Mouse (Mus musculus) MEL-GATA-1-ER (cell line): ENCODE data around the gene Ncoa4.
"Not testable (repeated sequence)": the region's sequence is repeated elsewhere in the genome, so short reads cannot be mapped to it uniquely, and the experiment has no call there.

Experiments
- DNase-seq: peaks from one replicate; pipeline ENCODE4 v3.0.0-alpha.2; 2012; ENCODE audit warnings: low read depth; ENCODE audit errors: extremely low read depth

Ncoa4 gene

DNA sequence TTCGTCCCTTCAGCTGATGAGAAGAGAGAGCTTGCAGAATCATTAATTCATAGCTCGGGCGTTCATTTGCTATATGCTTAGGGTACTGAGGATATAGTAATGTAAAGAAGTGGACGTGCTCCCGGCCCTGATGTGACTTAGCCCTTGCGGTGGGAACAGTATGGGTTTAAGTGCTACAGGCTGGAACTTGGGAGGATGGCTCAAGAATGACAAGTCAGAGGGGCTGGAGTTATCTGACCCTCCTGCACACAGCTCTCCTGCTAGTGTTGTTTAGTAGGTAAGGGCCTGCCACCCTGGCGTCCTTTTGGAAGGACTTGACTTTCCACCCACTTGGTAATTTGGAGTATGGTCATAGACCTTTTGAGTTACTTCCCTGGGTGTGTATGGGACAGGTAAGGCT lies 898 bp downstream of the Ncoa4 start:
- no peak for DNase-seq

DNA sequence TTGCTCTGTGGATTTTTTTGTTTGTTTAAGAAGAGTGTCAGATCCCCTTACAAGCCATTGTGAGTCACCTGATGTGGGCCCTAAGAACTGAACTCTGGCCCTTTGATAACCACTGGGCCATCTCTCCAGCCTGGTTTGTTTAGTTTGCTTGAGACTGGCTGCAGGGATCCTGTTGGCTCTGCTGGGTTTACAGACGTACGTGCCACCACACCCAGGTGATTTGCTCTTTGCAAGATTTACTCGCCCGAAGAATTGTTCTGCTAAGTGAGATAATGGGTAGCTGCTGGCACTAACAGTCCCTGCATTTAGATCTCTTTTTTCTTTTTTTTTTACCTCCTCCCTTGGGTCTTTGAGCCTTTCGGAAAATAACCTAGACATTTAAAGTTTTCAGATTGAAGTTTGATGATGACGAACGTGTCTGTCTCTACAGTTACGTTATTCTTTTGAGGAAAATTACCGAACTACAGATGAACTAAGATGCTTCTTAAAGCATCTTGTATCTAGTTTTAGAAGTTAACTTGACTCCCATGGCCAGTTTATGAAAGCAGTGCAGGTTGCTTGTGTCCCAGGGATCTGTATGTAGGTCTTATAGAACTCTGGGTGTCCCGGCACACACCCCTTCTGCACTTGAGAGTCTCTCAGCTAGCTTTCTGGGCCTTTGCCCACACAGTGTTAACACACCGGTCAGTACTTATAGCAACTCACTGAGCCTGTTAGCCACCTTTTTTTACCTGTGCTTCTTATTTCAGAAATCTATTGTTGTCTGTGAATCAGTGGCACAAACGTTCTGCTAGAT lies 1.6 kb downstream of the Ncoa4 start:
- DNase-seq = no peak

DNA sequence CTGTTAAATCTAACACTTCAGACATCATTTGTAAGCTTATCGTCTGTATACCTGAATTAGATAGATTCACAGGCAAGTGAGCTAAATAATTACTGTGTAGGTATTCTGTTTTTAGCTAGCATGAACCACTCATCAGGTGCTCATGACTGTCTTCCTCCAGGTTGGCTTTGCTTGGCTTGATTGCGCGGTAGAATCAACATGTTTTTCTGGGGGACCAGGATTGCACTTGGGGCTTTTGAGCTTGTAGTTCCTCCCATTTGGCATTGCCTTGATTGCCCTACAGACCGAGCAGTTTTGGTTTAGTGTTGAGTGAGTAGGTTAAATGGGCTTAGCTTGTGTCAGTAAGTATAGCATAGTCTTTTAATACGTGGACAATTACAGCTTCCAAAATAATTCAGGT lies 2.6 kb downstream of the Ncoa4 start:
- DNase-seq = no peak

DNA sequence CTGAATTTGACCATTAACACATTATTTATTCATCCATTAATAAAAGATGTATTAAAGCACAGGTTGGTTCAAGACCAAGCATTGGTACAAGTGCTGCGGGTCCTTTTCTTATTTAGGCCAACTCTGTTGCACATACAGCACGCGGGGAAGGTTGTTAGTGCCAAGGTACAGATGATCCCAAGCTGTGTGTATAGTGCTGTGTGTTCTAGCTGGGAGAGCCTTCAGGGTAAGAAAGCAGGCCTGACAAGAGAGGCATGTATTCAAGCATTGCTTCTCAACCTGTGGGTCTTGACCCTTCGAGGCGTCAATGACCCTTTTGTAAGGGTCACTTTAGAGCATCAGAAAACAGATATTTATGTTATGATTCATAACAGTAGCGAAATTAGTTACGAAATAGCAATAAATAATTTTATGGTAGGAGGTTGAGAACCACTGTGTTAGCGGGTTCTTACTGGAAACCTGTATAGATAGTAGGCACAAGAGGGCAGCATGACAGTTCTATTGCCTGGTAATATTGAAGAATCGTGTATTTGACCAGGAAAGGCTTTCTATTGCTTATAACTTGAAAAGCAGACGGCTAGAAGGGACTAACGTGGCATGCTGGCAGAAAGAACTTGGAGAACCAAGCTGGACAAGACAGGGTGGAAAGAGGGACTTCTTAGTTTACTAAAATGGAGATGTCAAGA lies 3.7 kb downstream of the Ncoa4 start:
- no peak for DNase-seq

DNA sequence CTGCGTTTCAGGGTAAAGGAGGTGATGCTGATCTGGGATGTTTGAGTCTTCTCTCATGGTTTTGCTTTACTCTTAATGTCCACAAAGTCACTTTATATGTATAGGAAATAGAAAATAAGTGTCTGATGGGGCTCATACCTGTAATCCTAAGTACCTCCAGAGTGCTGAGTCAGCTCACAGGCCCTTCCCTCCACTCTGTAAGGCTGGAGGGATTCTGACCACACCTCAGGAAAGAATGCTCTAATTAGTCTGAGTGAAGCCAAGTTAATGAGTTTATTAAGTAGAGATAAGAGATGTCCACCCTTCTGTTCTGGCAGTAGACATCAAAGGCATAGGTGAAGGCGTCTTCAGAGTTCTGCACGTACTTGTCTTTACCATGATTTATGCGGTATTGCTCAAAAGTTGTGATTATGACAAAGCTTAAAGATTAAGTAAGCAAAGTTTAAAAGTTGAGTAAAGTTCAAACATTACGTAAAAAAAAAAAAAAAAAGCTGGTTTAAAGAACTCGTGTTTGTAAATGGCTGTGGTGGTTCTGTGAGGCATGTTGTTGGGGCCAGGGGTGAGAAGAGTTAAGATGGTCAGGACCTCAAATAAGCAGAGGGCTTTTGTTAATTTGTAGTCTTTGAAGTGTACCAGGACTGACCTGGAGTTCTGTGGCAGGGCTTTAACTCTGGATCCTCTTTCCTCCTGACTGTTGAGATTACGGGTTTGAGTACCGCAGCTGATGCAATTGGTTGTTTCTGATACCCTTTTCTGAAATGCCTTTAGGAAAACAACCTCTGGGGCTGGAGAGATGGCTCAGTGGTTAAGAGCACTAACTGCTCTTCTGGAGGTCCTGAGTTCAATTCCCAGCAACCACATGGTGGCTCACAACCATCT lies 4.7 kb downstream of the Ncoa4 start:
- DNase-seq = no peak

DNA sequence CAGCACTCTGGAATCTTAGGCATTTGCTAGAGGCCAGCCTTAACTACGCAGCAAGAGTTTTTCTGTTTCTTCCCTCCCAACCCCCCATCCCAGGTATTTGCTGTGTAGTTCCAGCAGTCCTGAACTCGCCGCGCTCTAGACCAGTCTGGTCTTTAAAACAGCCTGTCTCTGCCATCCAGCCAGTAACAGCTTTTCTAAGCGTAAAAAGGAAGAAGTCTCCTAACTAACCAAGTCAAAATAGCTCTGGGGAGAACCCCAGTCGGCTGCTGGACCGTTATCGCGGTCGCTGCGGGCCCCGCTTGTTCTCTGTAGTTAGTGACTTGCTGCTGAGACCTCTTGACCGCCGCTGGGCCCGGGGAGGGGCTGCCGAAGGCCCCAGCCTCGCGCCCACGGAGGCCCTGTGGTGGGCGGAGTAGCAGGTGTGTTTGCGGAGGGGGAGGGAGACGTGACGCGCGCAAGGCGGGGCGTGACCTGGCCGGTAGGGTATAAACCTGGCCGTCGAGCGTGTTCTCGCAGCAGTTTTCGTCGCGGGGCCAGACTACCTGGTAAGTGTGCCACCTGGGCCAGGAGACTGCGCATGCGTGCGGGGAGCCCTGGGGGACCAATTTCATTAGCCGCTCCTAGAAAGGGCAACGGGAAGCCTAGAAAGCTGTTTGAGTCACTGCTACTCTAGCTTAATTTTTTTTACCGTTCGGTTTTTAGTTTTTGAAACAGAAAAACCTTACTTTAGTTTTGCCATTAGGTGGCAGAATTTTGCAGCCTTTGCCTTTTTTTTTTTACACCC lies 5.8 kb downstream of the Ncoa4 start:
- DNase-seq = peak; percentile 66

DNA sequence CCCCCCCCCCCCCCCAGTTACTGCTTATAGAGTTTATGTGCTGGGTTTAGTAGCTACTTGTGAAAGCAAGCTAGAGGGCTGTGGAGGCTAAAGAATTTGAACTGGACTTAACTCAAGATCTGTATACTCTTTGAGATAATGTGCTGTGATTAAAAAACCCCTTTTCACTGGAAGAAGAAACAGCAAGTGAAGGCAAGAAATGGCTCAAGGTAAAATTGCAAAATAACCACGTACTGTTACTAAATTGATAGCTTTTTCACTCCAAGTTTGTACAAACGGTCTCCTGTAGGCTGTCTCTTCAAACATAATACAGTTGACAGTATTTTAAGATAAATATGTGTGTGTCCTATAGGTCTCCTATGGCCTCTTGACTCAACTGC lies 6.4 kb downstream of the Ncoa4 start:
- DNase-seq = no peak

DNA sequence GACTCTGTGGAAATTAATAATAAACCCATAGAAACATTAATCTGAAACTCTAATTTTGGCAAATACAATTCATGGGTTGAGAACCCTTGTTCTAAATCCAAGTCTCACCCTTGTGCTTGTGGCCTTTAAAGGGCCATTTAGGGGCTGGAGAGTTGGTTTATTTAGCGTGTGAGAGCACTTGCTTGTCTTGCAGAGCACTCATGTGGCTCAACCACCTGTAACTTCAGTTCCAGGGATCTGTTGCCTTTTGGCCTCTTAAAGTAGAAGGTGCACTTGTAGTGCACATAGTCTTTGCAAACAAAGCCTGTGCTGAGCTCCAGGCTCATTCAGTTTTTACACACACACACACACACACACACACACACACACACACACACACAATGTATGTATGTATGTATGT lies 7.2 kb downstream of the Ncoa4 start:
- DNase-seq = no peak

DNA sequence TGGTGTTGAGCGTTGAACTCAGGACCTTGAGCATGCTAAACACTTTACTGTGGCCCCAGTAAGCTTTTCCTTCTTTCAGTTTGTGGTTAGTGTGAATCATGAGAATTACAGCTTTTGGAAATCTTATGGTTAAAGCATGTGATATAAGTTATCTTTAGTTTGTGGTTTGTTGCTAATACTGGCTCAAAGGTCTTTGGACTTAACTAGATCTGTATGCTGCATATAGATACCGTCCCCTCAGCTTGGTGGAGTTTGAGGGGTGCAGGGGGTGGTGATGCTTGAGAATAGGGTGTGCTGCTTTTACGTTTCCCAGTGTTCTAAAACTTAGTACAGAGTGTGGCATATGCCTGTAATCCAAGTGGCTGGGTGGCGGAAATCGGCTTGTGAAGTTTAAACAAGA lies 7.7 kb downstream of the Ncoa4 start:
- DNase-seq = peak; percentile 66

DNA sequence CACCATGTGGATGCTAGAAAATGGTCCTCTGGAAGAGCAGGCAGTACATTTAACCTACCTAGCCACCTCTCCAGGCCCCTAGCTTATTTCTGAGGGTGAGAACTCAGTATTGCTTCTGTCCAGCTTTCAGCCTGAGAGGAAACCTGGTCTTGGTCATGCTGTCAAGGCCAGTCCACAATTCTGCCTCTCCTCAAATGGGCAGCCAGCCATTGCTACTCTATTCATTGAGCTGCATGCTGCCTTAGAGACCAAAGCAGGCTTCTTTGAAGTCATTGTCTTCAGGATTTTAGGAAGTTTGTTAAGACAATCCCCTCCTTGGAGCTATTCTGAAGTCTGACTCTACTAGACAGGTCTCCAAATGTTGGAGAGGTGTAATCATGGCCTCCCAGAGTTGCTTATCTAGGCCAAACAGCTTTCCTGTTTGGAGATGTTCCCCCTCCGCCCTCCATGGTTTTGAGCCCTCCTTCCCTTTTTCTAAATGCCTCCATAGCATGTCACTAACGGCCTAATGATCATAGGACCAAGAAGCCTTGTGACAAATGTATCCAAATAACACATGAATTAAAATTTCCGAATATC lies 9.1 kb downstream of the Ncoa4 start:
- DNase-seq = peak; percentile 96

DNA sequence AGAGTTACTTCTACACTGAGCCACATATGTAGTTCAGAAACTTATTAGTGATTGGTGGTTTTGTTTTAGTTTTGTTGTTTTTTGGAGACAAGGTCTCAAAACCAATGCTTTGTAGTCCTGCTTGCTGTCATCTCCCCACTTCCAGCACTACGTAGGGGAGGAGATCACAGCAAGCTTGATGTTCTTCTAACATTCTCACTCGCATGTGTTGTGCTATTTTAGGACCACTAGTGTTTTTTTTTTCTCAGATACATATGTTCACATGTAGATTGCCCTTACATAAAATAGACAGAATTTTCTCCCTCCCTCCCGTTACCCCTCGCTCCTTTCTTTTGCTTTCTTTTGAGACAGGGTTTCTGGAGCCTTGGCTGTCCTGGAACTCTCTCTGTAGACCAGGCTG lies 10.5 kb downstream of the Ncoa4 start:
- DNase-seq = no peak

DNA sequence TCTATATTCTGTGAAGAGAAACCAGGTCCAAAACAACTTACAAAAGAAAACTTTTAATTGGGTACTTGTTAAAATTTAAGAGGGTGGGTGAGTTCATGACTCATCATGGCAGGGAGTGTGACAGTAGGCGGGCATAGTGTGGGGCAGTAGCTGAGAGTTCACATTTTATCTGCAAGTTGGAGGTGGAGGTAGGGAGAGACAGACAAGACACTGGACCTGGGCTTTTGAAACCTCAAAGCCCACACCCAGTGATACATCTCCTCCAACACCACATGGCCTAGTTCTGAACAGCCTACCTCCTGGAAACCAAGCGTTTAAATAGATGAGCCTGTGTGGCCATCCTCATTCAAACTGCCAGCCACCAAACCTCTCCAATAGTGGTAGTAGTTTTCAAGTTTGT lies 15.6 kb downstream of the Ncoa4 start:
- DNase-seq = no peak

DNA sequence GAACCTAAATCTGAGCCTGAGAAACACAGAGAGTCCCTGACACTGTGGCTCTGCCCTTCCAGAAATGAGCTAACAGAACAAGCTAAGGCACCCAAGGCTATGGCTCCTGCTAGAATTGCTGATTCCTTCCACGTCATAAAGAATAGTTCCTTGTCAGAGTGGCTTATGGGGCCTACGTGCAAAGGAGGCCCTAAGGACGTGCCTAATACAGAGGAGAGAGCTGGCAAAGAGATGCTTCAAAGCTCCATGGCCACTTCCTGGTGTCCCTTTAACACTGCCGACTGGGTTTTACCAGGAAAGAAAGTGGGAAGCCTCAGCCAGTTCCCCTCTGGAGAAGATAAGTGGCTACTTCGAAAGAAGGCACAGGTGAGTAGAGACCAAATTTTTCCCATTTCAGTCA lies 16.9 kb downstream of the Ncoa4 start:
- DNase-seq = not testable (repeated sequence)

DNA sequence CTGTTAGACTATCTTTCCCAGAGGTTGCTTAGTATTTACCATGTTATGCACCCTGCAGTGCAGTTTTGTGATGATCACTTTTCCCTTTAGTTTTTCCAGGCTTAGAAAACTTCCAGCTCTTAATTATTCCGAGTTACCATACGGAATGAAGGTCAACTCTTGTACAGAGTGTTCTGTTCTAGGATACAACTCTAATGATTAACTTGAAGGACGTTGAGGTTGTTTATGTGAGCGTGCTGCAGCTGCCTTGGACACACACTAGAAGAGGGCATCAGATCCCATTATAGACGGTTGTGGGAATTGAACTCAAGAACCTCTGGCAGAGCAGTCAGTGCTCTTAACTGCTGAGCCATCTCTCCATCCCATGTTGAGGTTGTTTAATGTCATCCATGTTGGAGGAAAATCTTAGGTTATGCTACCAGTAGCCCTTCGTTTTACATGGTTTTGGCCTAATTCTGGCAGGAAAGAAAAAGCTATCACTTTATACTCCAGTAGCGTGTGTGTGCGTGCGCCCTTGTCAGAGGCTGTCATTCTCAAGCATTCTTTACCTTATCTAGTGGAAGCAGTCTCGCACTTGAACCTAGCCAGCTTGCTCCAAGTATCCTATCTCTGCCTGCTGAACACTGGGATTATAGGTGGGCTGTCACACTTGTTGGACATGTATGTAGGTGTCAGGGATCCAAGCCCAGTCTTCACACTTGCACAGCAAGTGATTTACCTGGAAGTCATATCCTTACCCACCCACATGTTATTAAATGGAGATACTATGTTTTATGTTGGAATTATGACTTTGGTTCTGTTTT lies 19.9 kb downstream of the Ncoa4 start:
- no peak for DNase-seq

DNA sequence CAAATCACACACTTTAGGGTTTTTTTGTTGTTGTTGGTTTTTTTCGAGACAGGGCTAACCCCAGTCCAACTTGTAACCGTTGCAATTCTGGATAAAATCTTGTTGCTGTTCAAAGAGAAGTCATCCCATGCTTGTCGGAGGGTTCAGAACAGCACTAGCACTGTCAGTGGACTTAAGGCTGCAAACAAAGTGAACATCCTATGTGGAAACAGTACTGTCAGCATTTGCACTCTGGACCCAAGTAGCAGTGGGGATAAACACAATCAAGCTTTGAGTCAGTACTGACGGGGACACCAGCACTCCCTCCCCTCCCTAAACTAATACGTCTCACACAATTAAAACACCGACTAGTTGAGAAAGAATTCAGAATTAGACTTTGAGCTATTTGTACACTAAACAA lies 21.2 kb downstream of the Ncoa4 start:
- no peak for DNase-seq

DNA sequence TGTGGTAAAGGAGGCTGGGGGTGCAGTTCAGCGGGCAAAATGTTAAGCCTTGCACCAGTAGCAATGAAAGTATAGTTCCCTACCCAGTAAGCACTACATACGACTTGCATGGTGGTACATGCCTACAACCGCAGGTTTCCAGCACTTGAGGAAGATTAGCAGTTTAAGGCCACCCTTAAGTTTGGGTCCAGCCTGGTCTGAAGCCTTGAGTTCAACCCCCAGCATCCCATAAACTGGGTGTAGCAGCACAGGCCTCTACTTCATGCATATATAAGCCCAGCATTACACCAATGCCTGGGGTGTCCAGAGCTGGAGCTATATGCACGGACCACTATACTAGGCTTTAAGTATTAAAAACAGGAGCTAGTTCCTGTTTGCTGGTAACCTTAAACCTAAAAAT lies 24.2 kb downstream of the Ncoa4 start:
- no peak for DNase-seq

DNA sequence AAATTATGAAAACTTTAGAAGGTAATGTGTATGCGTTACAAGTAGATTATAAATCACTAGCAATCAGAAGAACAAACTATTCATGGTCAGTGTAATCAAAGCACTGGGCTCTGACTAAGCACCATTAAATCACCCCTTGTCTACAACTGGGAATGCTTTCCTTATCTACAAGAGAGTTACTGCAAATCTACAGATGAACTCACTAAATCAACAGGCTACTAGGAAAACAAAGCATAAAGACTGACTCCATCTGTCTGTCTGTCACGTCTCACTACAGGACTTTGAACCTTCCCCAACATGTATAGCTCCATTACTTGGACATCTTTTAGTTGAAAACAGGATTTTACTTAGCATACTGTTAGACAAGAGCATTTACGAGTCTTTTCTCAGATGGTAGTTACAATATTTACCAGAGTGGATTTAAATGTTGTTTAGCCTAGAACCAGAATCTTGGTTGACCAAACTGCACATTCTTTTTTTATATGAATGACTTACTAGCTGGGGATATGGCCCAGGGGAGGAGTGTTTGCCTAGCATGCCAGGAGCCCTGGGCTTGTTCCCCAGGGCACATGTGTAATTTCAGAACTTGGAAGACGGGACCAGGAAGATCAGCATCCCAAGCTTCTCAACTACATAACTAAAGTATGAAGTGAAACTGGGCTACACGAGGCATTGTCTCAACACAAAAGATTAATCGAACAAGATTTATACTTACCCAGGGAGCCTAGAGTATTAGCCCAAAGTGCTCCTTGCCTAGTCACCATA lies 31.1 kb downstream of the Ncoa4 start:
- no peak for DNase-seq

DNA sequence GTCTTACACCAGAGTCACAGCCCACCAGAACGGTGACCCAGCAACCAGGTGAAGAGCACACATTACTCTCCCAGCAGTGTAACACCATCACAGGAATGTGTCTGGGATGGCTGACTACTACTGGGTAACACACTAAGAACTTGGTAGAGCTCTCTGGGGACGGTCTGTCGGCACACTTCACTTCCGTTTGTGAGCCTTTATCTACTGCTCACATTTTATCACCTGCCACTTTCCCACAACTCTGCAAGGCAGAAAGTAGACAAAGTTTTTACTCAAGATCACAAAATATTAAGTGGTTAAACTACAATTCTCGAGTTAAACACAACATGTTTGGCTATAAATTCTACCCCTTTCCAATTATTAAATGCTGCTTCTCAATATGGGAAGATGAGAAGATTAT lies 32.3 kb downstream of the Ncoa4 start:
- DNase-seq = no peak

DNA sequence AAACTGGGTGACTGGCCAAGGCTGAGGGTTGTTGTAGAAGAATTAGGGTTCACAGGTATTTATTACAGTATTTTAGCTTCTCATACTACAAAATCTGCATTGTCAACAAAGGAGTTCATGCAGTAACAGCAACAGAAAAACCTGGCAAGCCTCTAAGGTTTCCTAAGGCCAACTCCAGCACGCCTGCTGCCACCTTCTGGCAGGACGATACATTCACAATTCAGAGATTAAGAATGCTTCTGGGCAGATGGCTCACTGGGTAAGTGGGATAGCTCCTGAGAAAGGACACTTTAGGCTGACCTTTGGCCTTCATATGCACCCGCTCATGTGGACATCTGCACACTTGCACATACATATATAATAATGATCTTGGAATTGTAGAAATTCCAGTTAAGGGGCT lies 32.8 kb downstream of the Ncoa4 start:
- DNase-seq = no peak
